In the genomic region with DNA sequence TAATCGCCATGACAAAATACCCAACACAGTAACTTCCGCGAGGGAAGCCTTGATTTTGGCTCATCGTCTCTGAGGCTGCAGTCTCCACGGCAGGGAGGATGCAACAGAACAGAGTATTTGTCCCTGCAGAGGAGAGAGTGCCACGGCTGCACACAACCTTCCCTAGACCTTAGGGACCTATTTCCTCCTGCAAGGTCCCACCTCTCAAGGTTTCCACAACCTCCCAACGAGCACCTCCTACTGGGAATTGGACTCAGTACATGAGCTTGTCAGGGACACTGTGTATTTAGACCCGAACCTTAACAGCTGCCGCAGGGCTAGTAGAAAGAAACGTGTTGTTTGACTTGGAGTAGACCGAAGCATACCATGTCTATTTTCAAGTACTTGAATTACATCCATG, we compare ENCODE assay signal across 22 mouse cellular contexts.
"Had no signal": no experiment of that assay in that cellular context is flagged by ENCODE, and none has a peak within 500 bp of the region (broad histone marks: within the 10 kb centered on the region; RNA-seq: fewer than 3 reads in every experiment).

No protein-coding gene starts in this region.

- H3K27me3 ChIP-seq: liver, embryonic 12.5 days; liver, embryonic 15.5 days; lung, embryonic 15.5 days; megakaryocyte, embryonic 14.5 days; midbrain, embryonic 12.5 days; neural tube, embryonic 12.5 days; stomach, embryonic 15.5 days had no signal

- H3K36me3 ChIP-seq: liver, embryonic 12.5 days; liver, embryonic 15.5 days; lung, embryonic 15.5 days; midbrain, embryonic 12.5 days; neural tube, embryonic 12.5 days; stomach, embryonic 15.5 days had no signal

- H3K9ac ChIP-seq: liver, embryonic 12.5 days; liver, embryonic 15.5 days; lung, embryonic 15.5 days; midbrain, embryonic 12.5 days; neural tube, embryonic 12.5 days; stomach, embryonic 15.5 days had no signal

- H3K4me2 ChIP-seq: liver, embryonic 12.5 days; liver, embryonic 15.5 days; lung, embryonic 15.5 days; midbrain, embryonic 12.5 days; neural tube, embryonic 12.5 days; stomach, embryonic 15.5 days had no signal

- H3K4me3 ChIP-seq: liver, embryonic 12.5 days; liver, embryonic 15.5 days; lung, embryonic 15.5 days; megakaryocyte, embryonic 14.5 days; midbrain, embryonic 12.5 days; neural tube, embryonic 12.5 days; stomach, embryonic 15.5 days had no signal

- H3K4me1 ChIP-seq: liver, embryonic 12.5 days; liver, embryonic 15.5 days; lung, embryonic 15.5 days; megakaryocyte, embryonic 14.5 days; stomach, embryonic 15.5 days had no signal

- H3K9me3 ChIP-seq: liver, embryonic 12.5 days; liver, embryonic 15.5 days; lung, embryonic 15.5 days; midbrain, embryonic 12.5 days; neural tube, embryonic 12.5 days; stomach, embryonic 15.5 days had no signal

- H3K27ac ChIP-seq: liver, embryonic 12.5 days; liver, embryonic 15.5 days; lung, embryonic 15.5 days; midbrain, embryonic 12.5 days; neural tube, embryonic 12.5 days; stomach, embryonic 15.5 days had no signal

- ATAC-seq: inflammation-experienced regulatory T-cells, adult 6 months; intestine, embryonic 16.5 days; liver, embryonic 12.5 days had no signal

- DNase-seq: kidney, adult 18-20 months; kidney, adult 9 months; kidney, postnatal 14 days; kidney, postnatal 4 days; layer of hippocampus, adult 9-11 months; liver; lung, adult 18-20 months; lung, postnatal 10 days; lung, postnatal 36 days; right cerebral cortex, adult 18-20 months; right cerebral cortex, postnatal 14 days; right cerebral cortex, postnatal 4 days; thymus, postnatal 25 days had no signal
